Mouse (Mus musculus): ENCODE results near the gene Dapp1. TPM values are rescaled to one million over a fixed set of nuclear protein-coding genes. Genes with fewer than 3 reads are reported as not detected.

The Dapp1 gene
- total RNA-seq (2021), result 1 to 10 TPM; 3.5 to 6.9 TPM
- long read RNA-seq, experiment 1, transcript Dapp1-201 (9 exons, 3,083 nt), result major isoform, 6 of 6 reads
- long read RNA-seq, experiment 1, partial matches to known transcripts, result 0 of 6 reads
- long read RNA-seq, experiment 1, other reads (novel, unspliced or antisense), result 0 of 6 reads
- long read RNA-seq, experiment 2, partial matches to known transcripts, result 1 of 2 reads
- long read RNA-seq, experiment 2, other reads (novel, unspliced or antisense), result 0 of 2 reads

DNA sequence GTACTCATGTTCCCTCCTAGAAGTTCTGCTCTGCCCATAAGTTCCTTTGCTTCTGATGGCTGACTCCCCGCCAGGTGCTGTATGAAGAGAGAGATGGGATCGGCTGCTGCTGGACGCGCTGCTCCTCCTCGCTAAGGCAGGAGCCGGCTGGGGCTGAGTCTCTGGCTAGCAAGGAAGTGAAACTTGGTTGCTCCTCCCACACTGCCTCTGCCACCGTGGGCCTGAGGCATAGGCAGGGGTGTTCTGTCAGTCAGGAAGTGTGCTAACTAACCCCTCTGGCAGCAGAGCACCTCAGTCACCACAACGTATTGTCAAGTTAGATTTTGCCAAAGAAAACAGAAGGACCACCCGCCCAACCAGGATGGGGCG, at the start of gene Dapp1:
Dapp1 (minus strand) TSS at position 164 of the 369 bp plus-strand sequence.
- peak; percentile 67 to 77 for DNase-seq

- DNase-seq, result no peak
Measured at GRCm38 (mm10) chr3:138030563-138030962, 49.2 kb upstream of the Dapp1 start.

GRCm38 (mm10) chr3:138029351-138029750, 48.0 kb upstream of the Dapp1 start:
- DNase-seq, result peak; percentile 85

DNA sequence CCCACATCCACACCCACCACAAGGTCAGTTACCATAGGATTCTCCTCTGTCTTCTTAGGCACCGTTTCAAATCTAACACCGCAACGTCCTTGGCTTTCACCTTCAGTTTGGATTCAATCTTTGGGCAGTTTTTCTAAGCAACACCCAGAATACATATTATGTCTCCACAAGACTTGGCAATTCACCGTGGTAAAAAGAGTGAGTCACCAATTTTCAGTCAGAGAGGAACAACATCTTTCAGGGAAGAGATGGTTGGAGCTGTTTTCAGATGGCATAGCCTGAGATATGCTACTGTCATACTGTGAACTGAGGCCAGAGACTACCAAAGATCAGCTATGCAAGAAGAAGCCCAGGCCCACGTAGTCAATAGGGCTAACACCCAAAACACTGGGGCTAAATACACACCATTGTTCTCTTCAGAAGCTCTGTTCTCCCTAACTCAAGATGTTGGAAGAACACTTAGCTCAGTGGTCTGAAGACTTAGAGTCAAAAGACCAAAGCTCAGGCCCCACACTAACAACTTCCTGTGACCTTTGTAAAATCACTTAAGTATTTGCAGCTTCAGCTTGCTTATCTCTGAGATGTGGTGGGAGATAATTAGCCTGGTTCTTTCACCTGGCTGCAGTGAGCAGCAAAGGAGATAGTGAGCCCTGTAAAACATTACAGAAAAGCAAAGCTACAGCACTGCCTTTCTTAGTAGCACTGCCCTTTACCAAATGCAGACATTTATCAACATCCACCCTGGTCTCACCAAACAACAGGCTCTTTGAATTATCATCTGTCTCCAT, 46.4 kb upstream of the Dapp1 start:
- no peak for DNase-seq

DNA sequence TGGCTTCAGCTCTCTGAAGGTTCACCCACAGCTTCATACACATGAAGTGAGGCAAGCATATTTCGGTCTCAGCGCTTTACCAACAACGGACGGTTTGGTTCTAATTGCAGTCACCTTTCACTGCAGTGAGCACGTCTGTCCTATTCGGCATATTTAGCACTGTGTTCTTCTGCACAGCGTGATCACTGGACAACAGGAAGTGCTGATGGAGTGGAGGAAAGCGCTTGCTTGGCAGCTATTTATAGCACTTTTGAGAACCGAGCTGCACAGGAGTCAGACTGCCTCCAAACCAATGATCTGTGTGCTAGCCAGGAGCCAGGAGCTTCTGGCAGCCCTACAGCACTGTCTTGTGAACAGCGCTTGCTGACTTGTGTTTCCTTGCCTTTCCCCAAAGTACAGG, 44.9 kb upstream of the Dapp1 start:
- no peak for DNase-seq

- DNase-seq, result no peak
Measured at GRCm38 (mm10) chr3:138022651-138023050, 41.3 kb upstream of the Dapp1 start.

DNA sequence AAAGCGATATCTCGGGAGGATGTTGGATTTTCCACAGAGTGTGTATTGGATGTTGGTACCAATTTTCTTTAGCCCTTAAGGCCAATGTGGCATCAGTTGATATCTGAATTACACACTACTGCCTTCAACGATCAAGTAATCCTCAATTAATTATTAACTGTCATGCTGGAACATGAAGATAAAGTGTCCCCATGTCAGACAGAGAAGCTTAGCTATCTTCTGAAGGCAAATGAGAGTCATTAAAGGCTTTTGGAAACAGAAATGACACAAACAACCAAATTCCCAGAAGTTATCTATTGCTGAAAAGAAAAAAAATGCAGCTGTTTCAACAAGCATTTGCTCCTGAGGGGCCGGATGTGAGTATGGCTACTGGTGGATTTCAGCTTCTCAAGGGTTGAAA, 40.7 kb upstream of the Dapp1 start:
- DNase-seq, result no peak

DNA sequence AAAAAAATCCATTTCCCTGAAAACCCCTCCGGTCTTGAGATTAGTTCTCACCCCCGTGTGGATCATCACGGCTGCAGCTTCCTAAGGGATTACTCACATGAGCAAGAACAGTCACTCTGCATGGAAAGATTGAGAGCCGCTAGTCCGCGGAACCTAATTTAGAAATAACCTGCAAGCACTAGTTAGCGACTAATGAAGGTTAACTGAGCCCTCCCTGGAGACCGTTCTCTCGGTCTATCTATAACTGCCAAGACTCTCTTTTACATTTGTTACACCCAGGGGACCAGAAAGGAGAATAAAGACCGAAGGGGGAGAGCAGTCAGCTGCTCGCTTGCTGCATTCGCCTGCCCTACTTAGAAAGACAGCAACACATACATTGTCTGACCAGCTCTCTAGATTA, 35.5 kb upstream of the Dapp1 start:
- DNase-seq, result no peak

GRCm38 (mm10) chr3:138014725-138015124, 33.4 kb upstream of the Dapp1 start:
- no peak for DNase-seq

DNA sequence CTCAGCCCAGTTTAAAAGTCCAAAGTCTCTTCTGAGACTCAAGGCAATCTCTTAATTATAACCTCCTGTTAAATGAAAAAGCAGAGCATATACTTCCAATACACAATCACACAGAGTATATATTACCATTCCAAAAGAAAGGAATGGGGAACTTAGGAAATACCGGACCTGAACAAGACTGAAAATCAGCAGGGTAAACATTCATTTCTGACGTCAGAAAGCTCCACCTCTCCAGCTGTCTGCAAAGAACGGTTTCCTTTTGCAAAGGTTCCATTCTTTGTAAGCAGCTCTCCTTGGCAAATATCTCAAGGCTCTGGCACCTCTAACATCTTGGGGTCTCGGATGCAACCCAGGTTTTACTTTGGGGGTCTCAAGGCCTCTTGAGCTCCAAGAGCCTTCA, 31.0 kb upstream of the Dapp1 start:
- DNase-seq, result no peak

- peak; percentile 27 to 30 for DNase-seq
Measured at GRCm38 (mm10) chr3:138008152-138008551, 26.8 kb upstream of the Dapp1 start.

GRCm38 (mm10) chr3:138006896-138007295, 25.6 kb upstream of the Dapp1 start:
- no peak for DNase-seq

- no peak for DNase-seq
Measured at GRCm38 (mm10) chr3:138003264-138003663, 21.9 kb upstream of the Dapp1 start.

GRCm38 (mm10) chr3:138002545-138002944, 21.2 kb upstream of the Dapp1 start:
- no peak for DNase-seq

- no peak for DNase-seq
Measured at GRCm38 (mm10) chr3:138001865-138002264, 20.5 kb upstream of the Dapp1 start.

- DNase-seq, result peak; percentile 65 to 82
Measured at GRCm38 (mm10) chr3:138000724-138001069, 19.4 kb upstream of the Dapp1 start.

- DNase-seq, result no peak
Measured at GRCm38 (mm10) chr3:138000062-138000723, 18.8 kb upstream of the Dapp1 start.

DNA sequence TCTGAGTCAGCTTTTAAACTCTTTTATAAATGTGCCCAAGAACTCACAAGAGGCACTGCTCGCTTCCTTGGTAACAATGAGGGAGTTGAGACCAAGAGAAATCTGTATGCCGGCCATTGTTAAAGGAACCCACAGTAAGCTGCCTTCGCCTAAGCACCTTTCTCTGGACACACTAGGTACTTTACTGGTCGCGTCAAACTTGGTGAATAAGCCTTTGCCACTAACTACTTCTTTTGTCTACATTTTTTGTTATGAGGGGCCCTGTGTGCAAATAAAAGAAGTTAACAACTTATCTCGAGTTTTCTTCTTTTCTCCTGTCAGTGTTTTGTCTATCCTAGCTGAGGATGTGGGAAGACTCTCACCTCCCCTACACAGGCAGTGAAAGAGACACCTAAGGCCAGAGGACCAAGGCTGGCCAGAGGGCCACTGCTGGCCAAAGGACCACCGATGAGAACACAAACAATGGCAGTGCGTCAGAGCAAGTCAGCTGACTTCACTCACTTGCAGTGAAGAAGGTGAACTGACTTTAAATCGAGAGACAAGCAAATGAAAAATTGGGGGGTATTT, 18.0 kb upstream of the Dapp1 start:
- no peak for DNase-seq

GRCm38 (mm10) chr3:137998491-137999223, 17.3 kb upstream of the Dapp1 start:
- DNase-seq, result peak in 1 of 2 experiments; percentile 5

GRCm38 (mm10) chr3:137995486-137995885, 14.1 kb upstream of the Dapp1 start:
- DNase-seq, result no peak

- no peak for DNase-seq
Measured at GRCm38 (mm10) chr3:137994196-137994595, 12.9 kb upstream of the Dapp1 start.

DNA sequence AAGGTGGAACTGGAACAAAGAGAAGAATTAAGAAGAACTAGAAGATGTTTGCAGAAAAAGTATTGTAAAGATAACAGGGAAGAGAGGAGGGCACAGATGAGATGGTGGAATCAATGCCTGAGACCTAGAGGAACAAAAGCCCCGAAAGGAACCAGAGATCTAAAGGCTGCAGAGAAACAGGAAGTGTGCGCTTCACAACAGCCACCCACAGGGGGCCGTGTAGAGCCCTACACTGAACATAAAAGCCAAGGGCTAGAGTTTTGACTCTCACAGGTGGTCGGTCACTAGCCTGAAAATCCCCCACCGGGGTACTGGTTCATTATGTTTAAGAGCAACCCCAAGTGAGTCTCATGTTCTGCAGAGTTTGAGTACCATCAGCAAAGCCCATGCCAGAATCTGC, 11.0 kb upstream of the Dapp1 start:
- no peak for DNase-seq

Measured in adrenal gland, postnatal 36 days (tissue).